Mouse (Mus musculus): ENCODE data around the gene Cgnl1. TPM values are rescaled to one million over a fixed set of nuclear protein-coding genes. Genes with fewer than 3 reads are reported as not detected.
A peak's percentile ranks its signal among the peaks of the same experiment; 100 is the strongest.

Gene Cgnl1
- polyA plus RNA-seq, 1 experiment from 2014 or later: 4.8 TPM

DNA sequence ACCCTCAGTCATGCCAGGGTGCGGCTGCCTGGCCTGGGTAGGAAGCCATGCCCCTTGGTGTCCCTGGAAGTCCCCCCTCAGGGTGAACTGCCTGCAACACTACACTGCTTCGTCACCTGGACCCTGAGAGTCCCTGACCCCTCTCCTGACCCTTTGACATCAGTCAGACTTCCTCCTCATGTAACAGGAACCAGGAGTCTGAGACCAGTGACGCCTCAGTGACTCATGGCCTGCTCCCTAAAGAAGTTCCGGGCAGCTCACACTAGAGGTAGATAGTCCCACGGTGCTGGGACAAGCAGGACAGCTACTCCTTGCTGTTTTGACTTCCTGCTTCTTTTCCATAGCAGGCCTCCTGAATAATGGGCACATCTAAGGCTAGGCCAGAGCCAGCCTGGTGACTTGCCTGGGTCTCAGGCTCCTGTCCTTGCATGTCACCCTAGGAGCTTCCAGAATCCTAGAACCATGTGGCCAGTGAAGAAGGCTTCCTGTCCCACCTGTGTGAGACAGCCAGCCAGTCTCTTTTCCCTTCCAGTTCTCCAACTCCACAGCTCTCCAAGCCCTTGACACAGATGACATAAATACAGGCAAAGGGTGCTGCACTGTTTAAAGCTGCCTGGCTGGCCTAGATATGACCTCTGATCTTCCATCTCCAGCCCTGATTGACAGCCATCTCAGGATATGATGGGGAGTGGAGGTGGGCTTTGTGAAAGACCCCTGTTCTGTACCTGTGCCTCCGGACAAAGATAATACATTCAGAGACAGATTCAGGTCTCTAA, 34.4 kb upstream of the Cgnl1 start:
- H3K4me3 ChIP-seq (replicated peaks): no peak overlapping the region
- no peaks in the 10 kb centered on the region for H3K36me3 ChIP-seq
- WGBS: 73% methylated on average over 6 of the region's 6 CpGs
- no peaks in the 10 kb centered on the region; the same call in 1 of the 2 replicates for H3K4me1 ChIP-seq (replicated peaks)
- H3K9ac ChIP-seq (replicated peaks): no peak overlapping the region
- no peak overlapping the region for H3K27ac ChIP-seq
- no peaks in the 10 kb centered on the region for H3K27me3 ChIP-seq
- H3K9me3 ChIP-seq: no peaks in the 10 kb centered on the region
- ATAC-seq: 0 out of 2 replicates have a peak, but pooled peaks have one; percentile 35
- H3K4me2 ChIP-seq (replicated peaks): no peak overlapping the region

DNA sequence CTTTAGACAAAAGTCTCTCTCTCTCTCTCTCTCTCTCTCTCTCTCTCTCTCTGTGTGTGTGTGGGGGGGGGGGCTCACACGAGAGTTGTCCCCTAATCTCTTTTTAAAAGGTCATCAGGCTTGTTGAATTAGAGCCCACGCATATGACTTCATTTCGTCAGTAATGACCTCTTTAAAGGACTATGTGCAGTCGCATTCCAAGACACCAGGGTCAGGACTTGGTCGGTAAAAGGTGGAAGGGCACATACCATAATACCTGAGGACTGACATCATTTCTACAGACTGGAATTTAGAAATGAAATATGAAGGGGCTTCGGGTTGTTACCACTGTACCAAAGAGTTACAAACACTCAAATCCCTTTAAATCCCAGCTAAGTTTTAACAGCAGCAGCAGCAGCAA, 32.7 kb upstream of the Cgnl1 start:
- no peak overlapping the region for H3K4me2 ChIP-seq (replicated peaks)
- no peak overlapping the region for H3K4me3 ChIP-seq (replicated peaks)
- no peak for ATAC-seq
- H3K36me3 ChIP-seq: no peaks in the 10 kb centered on the region
- H3K27me3 ChIP-seq: no peaks in the 10 kb centered on the region
- WGBS: 48% methylated on average over 6 of the region's 6 CpGs
- no peaks in the 10 kb centered on the region; the same call in 1 of the 2 replicates for H3K4me1 ChIP-seq (replicated peaks)
- no peak overlapping the region for H3K9ac ChIP-seq (replicated peaks)
- H3K9me3 ChIP-seq: no peaks in the 10 kb centered on the region
- no peak overlapping the region for H3K27ac ChIP-seq

DNA sequence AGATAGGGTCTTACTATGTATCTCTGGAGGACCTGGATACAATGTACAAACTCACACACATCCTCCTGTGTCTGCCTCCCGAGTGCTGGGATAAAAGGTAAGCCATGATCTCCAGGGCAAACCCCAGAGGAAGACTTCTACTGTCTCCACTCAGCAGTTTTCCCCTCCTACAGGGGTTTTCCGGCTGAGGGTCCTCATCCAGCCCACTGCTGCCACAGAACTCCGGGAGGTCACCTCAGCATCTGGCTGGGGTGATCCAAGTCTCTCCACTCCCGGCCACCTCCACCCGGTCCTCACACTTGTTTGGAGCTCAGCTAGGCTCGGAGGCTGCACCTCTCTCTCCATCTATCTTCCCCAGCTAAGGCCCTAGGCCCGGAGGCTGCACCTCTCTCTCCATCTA, 31.9 kb upstream of the Cgnl1 start:
- Histone ChIP-seq H3K4me3 (replicated peaks) (no peak overlapping the region), H3K9me3 (no peaks in the 10 kb centered on the region), H3K36me3 (no peaks in the 10 kb centered on the region), H3K4me1 (replicated peaks) (no peaks in the 10 kb centered on the region), H3K9ac (replicated peaks) (no peak overlapping the region), H3K27ac (no peak overlapping the region), H3K4me2 (replicated peaks) (no peak overlapping the region), H3K27me3 (no peaks in the 10 kb centered on the region)
- ATAC-seq: no peak
- 66% methylated on average over 7 of the region's 7 CpGs for WGBS

DNA sequence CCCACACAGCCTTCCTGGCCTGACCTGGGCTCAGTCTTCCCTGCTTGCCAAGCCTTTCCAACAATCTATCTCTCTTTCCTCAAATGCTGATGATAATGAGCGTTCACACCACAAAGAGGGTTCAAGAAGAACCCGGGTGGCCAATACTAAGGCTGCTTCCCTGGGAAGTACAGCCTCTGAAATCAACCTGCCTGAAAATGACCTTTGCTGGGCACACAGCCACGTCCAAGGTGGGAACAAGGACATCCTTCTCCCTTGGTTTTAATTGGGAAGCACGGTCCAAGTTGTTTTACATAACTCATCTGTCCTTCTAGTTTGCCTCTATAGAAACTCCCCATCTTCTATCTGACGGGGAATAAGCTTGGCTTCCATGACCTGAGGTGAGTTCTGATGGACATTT, 28.2 kb upstream of the Cgnl1 start:
- no peaks in the 10 kb centered on the region for H3K4me1 ChIP-seq (replicated peaks)
- no peaks in the 10 kb centered on the region for H3K9me3 ChIP-seq
- H3K4me2 ChIP-seq (replicated peaks): no peak overlapping the region
- H3K4me3 ChIP-seq (replicated peaks): no peak overlapping the region
- H3K36me3 ChIP-seq: no peaks in the 10 kb centered on the region
- 85% methylated on average over 5 of the region's 5 CpGs for WGBS
- no peak overlapping the region for H3K27ac ChIP-seq
- no peaks in the 10 kb centered on the region for H3K27me3 ChIP-seq
- no peak for ATAC-seq
- H3K9ac ChIP-seq (replicated peaks): no peak overlapping the region

- ATAC-seq: no peak
- Histone ChIP-seq H3K4me1 (replicated peaks) (no peaks in the 10 kb centered on the region), H3K4me2 (replicated peaks) (no peak overlapping the region), H3K9me3 (no peaks in the 10 kb centered on the region), H3K4me3 (replicated peaks) (no peak overlapping the region), H3K27me3 (no peaks in the 10 kb centered on the region), H3K9ac (replicated peaks) (no peak overlapping the region), H3K36me3 (no peaks in the 10 kb centered on the region), H3K27ac (no peak overlapping the region)
- 53% methylated on average over 5 of the region's 5 CpGs for WGBS
Measured at GRCm38 (mm10) chr9:71798176-71798575, 26.8 kb upstream of the Cgnl1 start.

GRCm38 (mm10) chr9:71777404-71777803, 6.0 kb upstream of the Cgnl1 start:
- Histone ChIP-seq H3K27me3 (0 out of 2 replicates have a peak, but pooled peaks cover 3% of the 10 kb centered on the region), H3K36me3 (no peaks in the 10 kb centered on the region)
- ATAC-seq: no peak

GRCm38 (mm10) chr9:71776337-71776736, 4.9 kb upstream of the Cgnl1 start:
- Histone ChIP-seq H3K9ac (replicated peaks) (no peak overlapping the region), H3K9me3 (no peaks in the 10 kb centered on the region), H3K27me3 (peaks cover 9% of the 10 kb centered on the region; the same call in 1 of the 2 replicates), H3K36me3 (no peaks in the 10 kb centered on the region), H3K4me1 (replicated peaks) (peaks cover 4% of the 10 kb centered on the region), H3K4me3 (replicated peaks) (no peak overlapping the region), H3K4me2 (replicated peaks) (no peak overlapping the region), H3K27ac (no peak overlapping the region)
- WGBS: 82% methylated on average over 3 of the region's 3 CpGs
- no peak for ATAC-seq

More at GRCm38 (mm10) chr9:71777404-71777803, 6.0 kb upstream of the Cgnl1 start:
- H3K4me1 ChIP-seq (replicated peaks): no peaks in the 10 kb centered on the region
- no peak overlapping the region for H3K9ac ChIP-seq (replicated peaks)
- no peak overlapping the region for H3K27ac ChIP-seq
- no peak overlapping the region for H3K4me2 ChIP-seq (replicated peaks)
- H3K4me3 ChIP-seq (replicated peaks): no peak overlapping the region
- 90% methylated on average over 3 of the region's 3 CpGs for WGBS
- H3K9me3 ChIP-seq: no peaks in the 10 kb centered on the region

GRCm38 (mm10) chr9:71773563-71773962, 2.2 kb upstream of the Cgnl1 start:
- H3K27me3 ChIP-seq: peaks cover 37% of the 10 kb centered on the region
- no peak overlapping the region for H3K4me3 ChIP-seq (replicated peaks)
- no peak for ATAC-seq
- H3K4me2 ChIP-seq (replicated peaks): no peak overlapping the region
- 88% methylated on average over 9 of the region's 9 CpGs for WGBS
- no peak overlapping the region for H3K27ac ChIP-seq
- H3K36me3 ChIP-seq: no peaks in the 10 kb centered on the region
- H3K9ac ChIP-seq (replicated peaks): no peak overlapping the region
- H3K4me1 ChIP-seq (replicated peaks): peaks cover 14% of the 10 kb centered on the region
- no peaks in the 10 kb centered on the region for H3K9me3 ChIP-seq

DNA sequence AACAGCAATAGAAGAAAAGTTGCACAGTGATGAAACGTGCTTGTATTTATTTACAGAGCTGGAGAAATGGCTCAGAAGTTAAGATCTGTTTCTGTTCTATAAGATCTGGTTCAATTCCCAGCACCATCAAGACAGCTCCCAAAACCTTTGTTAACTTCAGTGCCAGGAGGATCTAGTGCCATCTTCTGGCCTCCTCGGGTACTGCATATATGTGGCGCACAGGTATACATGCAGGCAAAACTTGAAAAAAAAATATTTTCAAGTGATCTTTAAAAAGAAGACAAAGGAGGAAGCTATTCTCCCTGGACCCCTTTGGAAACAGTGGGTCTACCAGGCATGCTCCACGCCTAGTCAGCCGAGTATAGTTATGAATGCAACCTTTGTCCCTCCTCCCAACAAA, 936 bp upstream of the Cgnl1 start:
- peaks cover 47% of the 10 kb centered on the region for H3K27me3 ChIP-seq
- no peaks in the 10 kb centered on the region for H3K36me3 ChIP-seq
- H3K9ac ChIP-seq (replicated peaks): no peak overlapping the region
- H3K27ac ChIP-seq: no peak overlapping the region
- peaks cover 14% of the 10 kb centered on the region for H3K4me1 ChIP-seq (replicated peaks)
- H3K9me3 ChIP-seq: no peaks in the 10 kb centered on the region
- no peak overlapping the region for H3K4me2 ChIP-seq (replicated peaks)
- H3K4me3 ChIP-seq (replicated peaks): no peak overlapping the region
- 73% methylated on average over 5 of the region's 5 CpGs for WGBS
- no peak for ATAC-seq

- Histone ChIP-seq H3K36me3 (no peaks in the 10 kb centered on the region), H3K27ac (no peak overlapping the region), H3K4me2 (replicated peaks) (peak overlapping the region; percentile 88), H3K27me3 (peaks cover 62% of the 10 kb centered on the region), H3K9me3 (no peaks in the 10 kb centered on the region), H3K9ac (replicated peaks) (no peak overlapping the region), H3K4me3 (replicated peaks) (peak overlapping the region; percentile 59), H3K4me1 (replicated peaks) (peaks cover 14% of the 10 kb centered on the region)
- no peak for ATAC-seq
- 5% methylated on average over 10 of the region's 10 CpGs for WGBS
Measured at GRCm38 (mm10) chr9:71770484-71770883, 918 bp downstream of the Cgnl1 start.

GRCm38 (mm10) chr9:71769701-71770100, 1.7 kb downstream of the Cgnl1 start:
- no peak for ATAC-seq
- no peak overlapping the region for H3K4me2 ChIP-seq (replicated peaks)
- H3K4me3 ChIP-seq (replicated peaks): no peak overlapping the region
- peaks cover 14% of the 10 kb centered on the region for H3K4me1 ChIP-seq (replicated peaks)
- H3K9ac ChIP-seq (replicated peaks): no peak overlapping the region
- H3K27me3 ChIP-seq: peaks cover 70% of the 10 kb centered on the region
- no peaks in the 10 kb centered on the region for H3K36me3 ChIP-seq
- H3K9me3 ChIP-seq: no peaks in the 10 kb centered on the region
- no peak overlapping the region for H3K27ac ChIP-seq
- 44% methylated on average over 9 of the region's 9 CpGs for WGBS

- ATAC-seq: no peak
- H3K4me3 ChIP-seq (replicated peaks): no peak overlapping the region
- H3K4me1 ChIP-seq (replicated peaks): peaks cover 14% of the 10 kb centered on the region
- no peak overlapping the region for H3K27ac ChIP-seq
- 89% methylated on average over 1 of the region's 1 CpGs for WGBS
- no peaks in the 10 kb centered on the region for H3K36me3 ChIP-seq
- H3K4me2 ChIP-seq (replicated peaks): no peak overlapping the region
- no peaks in the 10 kb centered on the region for H3K9me3 ChIP-seq
- H3K27me3 ChIP-seq: peaks cover 85% of the 10 kb centered on the region
- H3K9ac ChIP-seq (replicated peaks): no peak overlapping the region
Measured at GRCm38 (mm10) chr9:71768119-71768518, 3.3 kb downstream of the Cgnl1 start.

- 40% methylated on average over 2 of the region's 2 CpGs for WGBS
- Histone ChIP-seq H3K27ac (no peak overlapping the region), H3K4me2 (replicated peaks) (no peak overlapping the region), H3K4me3 (replicated peaks) (no peak overlapping the region), H3K4me1 (replicated peaks) (peaks cover 14% of the 10 kb centered on the region), H3K27me3 (peaks cover 91% of the 10 kb centered on the region), H3K36me3 (no peaks in the 10 kb centered on the region), H3K9me3 (no peaks in the 10 kb centered on the region), H3K9ac (replicated peaks) (no peak overlapping the region)
- no peak for ATAC-seq
Measured at GRCm38 (mm10) chr9:71766902-71767301, 4.5 kb downstream of the Cgnl1 start.
